Mouse (Mus musculus): ENCODE measurements around the gene Tmem236. TPM values are rescaled to one million over a fixed set of nuclear protein-coding genes. Genes with fewer than 3 reads are reported as not detected.

The Tmem236 gene
- polyA plus RNA-seq, 1 experiment from 2014 or later: not detected

MicroRNAs encoded within 50 kb of the gene (microRNA counts, 519-probe panel; counts per million panel counts)
- 470 counts per million, percentile 58 among the panel's probes with 10 or more counts for microRNA mmu-miR-511

Small RNA genes lying within 50 kb of the gene (microRNA-seq; reads per million reads assigned to microRNA genes)
- gene Mir511: 7.6 reads per million, percentile 17 among the genes with 10 or more reads in this experiment

Other genes with a start within 250 kb of the Tmem236 start
- gene Hacd1, start 118.4 kb upstream of the Tmem236 start, polyA plus RNA-seq (2016; fragmentation: Nextera tagmentation; extraction: Ambion mirVana): 49.7 and 54.3 TPM in 2 replicates
- gene Stam, start 100.4 kb upstream of the Tmem236 start, polyA plus RNA-seq (2016; fragmentation: Nextera tagmentation; extraction: Ambion mirVana): 93.9 and 95.8 TPM in 2 replicates
- gene Mrc1, start 54.9 kb downstream of the Tmem236 start, polyA plus RNA-seq (2016; fragmentation: Nextera tagmentation; extraction: Ambion mirVana): 6.0 and 6.5 TPM in 2 replicates
- gene Slc39a12, start 213.8 kb downstream of the Tmem236 start, polyA plus RNA-seq (2016; fragmentation: Nextera tagmentation; extraction: Ambion mirVana): 1.5 and 1.6 TPM in 2 replicates